Mouse (Mus musculus) ES-Bruce4 (cell line): ENCODE data around the gene Sin3b. TPM values are rescaled to one million over a fixed set of nuclear protein-coding genes. Genes with fewer than 3 reads are reported as not detected.

Source experiments
- H3K27ac ChIP-seq: 2 replicates; pipeline ENCODE4 v1.5.1; 2012; ENCODE audit warnings: low read length, inconsistent platforms; ENCODE audit not compliant: insufficient read depth
- H3K27me3 ChIP-seq: 2 replicates; pipeline ENCODE4 v1.6.1; 2012; ENCODE audit warnings: mild to moderate bottlenecking, low read length, inconsistent platforms; ENCODE audit not compliant: control insufficient read depth, poor library complexity, insufficient read depth, severe bottlenecking
- H3K36me3 ChIP-seq: 2 replicates; pipeline ENCODE4 v1.6.1; 2012; ENCODE audit warnings: inconsistent platforms, mild to moderate bottlenecking, low read length, moderate library complexity; ENCODE audit not compliant: control insufficient read depth, poor library complexity, insufficient read depth, severe bottlenecking
- H3K4me1 ChIP-seq: one replicate; pipeline ENCODE4 v1.8.1; 2011; ENCODE audit warnings: low read length; ENCODE audit not compliant: control insufficient read depth, insufficient read depth
- H3K4me3 ChIP-seq: 2 replicates; pipeline ENCODE4 v1.5.1; 2011; ENCODE audit warnings: low read depth, mild to moderate bottlenecking, low read length
- H3K9ac ChIP-seq: 2 replicates; pipeline ENCODE4 v1.6.1; 2012; ENCODE audit warnings: low read depth, mild to moderate bottlenecking, inconsistent platforms; ENCODE audit not compliant: poor library complexity, severe bottlenecking
- H3K9me3 ChIP-seq: replicated peaks from 2 replicates; pipeline ENCODE4 v1.6.1; 2012; ENCODE audit warnings: mild to moderate bottlenecking, low read length, inconsistent platforms; ENCODE audit not compliant: control insufficient read depth, poor library complexity, insufficient read depth, severe bottlenecking
- CTCF ChIP-seq: IDR thresholded peaks from one replicate; pipeline ENCODE4 v1.8.1; 2011; ENCODE audit warnings: low read depth, low read length
- EP300 ChIP-seq: IDR thresholded peaks from 2 replicates; pipeline ENCODE4 v1.6.1; 2011; ENCODE audit warnings: low read depth, low read length; ENCODE audit not compliant: insufficient read depth
- POLR2A ChIP-seq: IDR thresholded peaks from one replicate; pipeline ENCODE4 v1.8.1; 2011; ENCODE audit warnings: low read length; ENCODE audit not compliant: insufficient read depth
- polyA plus RNA-seq: library from polyadenylated mRNA; stranded (reverse); fragments of >200 nt; gene quantifications from 2 replicates; pipeline ENCODE4 v1.2.4, GENCODE M21; 2011; ENCODE audit warnings: low read depth; ENCODE audit not compliant: missing spikeins, insufficient read depth, insufficient read length

Sin3b gene
- polyA plus RNA-seq, 1 experiment: 196 TPM

GRCm38 (mm10) chr8:72756031-72756430 is 32.9 kb downstream of the Sin3b start:
- TF ChIP-seq CTCF (no peak), POLR2A (no peak), EP300 (no peak)
- H3K9ac ChIP-seq: no peak overlapping the region
- H3K9me3 ChIP-seq: no peaks in the 10 kb centered on the region
- H3K4me1 ChIP-seq: no peaks in the 10 kb centered on the region
- H3K36me3 ChIP-seq: peaks cover 4% of the 10 kb centered on the region; the same call in 1 of the 2 replicates
- H3K27me3 ChIP-seq: no peaks in the 10 kb centered on the region
- no peak overlapping the region for H3K4me3 ChIP-seq
- H3K27ac ChIP-seq: no peak overlapping the region

- H3K4me3 ChIP-seq: peak overlapping the region; percentile 48
- TF ChIP-seq CTCF (peak; percentile 6), POLR2A (no peak), EP300 (no peak)
- no peak overlapping the region for H3K27ac ChIP-seq
- H3K36me3 ChIP-seq: peaks cover 4% of the 10 kb centered on the region; the same call in 1 of the 2 replicates
- H3K9me3 ChIP-seq: no peaks in the 10 kb centered on the region
- no peaks in the 10 kb centered on the region for H3K27me3 ChIP-seq
- H3K4me1 ChIP-seq: no peaks in the 10 kb centered on the region
- peak overlapping the region; percentile 2; the same call in 1 of the 2 replicates for H3K9ac ChIP-seq
Observed at GRCm38 (mm10) chr8:72756771-72757390, 33.8 kb downstream of the Sin3b start.

GRCm38 (mm10) chr8:72757426-72758195 is 34.5 kb downstream of the Sin3b start:
- TF ChIP-seq EP300: no peak
- no peak for TF ChIP-seq CTCF
- no peak for TF ChIP-seq POLR2A
- H3K27ac ChIP-seq: no peak overlapping the region
- peaks cover 4% of the 10 kb centered on the region; the same call in 1 of the 2 replicates for H3K36me3 ChIP-seq
- H3K9ac ChIP-seq: 0 out of 2 replicates have a peak overlapping the region, but pooled peaks have one; percentile 2
- no peaks in the 10 kb centered on the region for H3K4me1 ChIP-seq
- no peaks in the 10 kb centered on the region for H3K9me3 ChIP-seq
- H3K27me3 ChIP-seq: no peaks in the 10 kb centered on the region
- no peak overlapping the region; the same call in 1 of the 2 replicates for H3K4me3 ChIP-seq

GRCm38 (mm10) chr8:72758310-72758709 is 35.2 kb downstream of the Sin3b start:
- Histone ChIP-seq H3K9me3 (no peaks in the 10 kb centered on the region), H3K9ac (no peak overlapping the region), H3K4me1 (no peaks in the 10 kb centered on the region), H3K27ac (no peak overlapping the region), H3K36me3 (peaks cover 2% of the 10 kb centered on the region; the same call in 1 of the 2 replicates), H3K27me3 (no peaks in the 10 kb centered on the region), H3K4me3 (no peak overlapping the region)
- TF ChIP-seq CTCF: no peak
- TF ChIP-seq EP300: no peak
- no peak for TF ChIP-seq POLR2A

GRCm38 (mm10) chr8:72760216-72760615 is 37.1 kb downstream of the Sin3b start:
- no peaks in the 10 kb centered on the region for H3K4me1 ChIP-seq
- TF ChIP-seq CTCF (no peak), POLR2A (no peak), EP300 (no peak)
- H3K4me3 ChIP-seq: no peak overlapping the region
- no peak overlapping the region for H3K27ac ChIP-seq
- no peaks in the 10 kb centered on the region for H3K9me3 ChIP-seq
- H3K9ac ChIP-seq: no peak overlapping the region
- H3K27me3 ChIP-seq: no peaks in the 10 kb centered on the region
- no peaks in the 10 kb centered on the region for H3K36me3 ChIP-seq
